15 mouse cellular contexts compared by ENCODE assay signal in the genomic region with DNA sequence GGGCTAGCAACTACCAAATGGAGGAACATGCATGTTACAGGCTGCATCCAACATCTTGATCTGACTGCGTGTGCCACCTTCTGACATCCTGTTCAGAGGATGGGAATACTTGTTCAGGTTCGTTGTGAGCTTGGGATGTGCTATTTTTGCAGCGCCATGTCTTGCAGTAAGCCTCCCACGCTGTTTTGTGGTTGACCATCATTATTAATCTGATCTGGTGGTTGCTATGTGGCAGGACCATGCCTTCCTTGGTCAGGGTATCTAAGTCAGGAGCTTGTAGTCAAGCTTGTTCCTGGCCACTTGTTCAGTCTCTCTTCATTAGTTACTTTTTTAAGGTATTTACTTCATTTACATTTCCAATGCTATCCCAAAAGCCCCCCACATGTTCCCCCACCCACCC. TPM values are rescaled to one million over a fixed set of nuclear protein-coding genes. Genes with fewer than 3 reads are reported as not detected.
DNase-seq lines count a peak whose midpoint lies in the region; ATAC-seq lines count a peak whose summit lies in the region.
"Had no signal": no experiment of that assay in that cellular context is flagged by ENCODE, and none has a peak within 500 bp of the region (broad histone marks: within the 10 kb centered on the region; RNA-seq: fewer than 3 reads in every experiment).

No protein-coding gene starts in this region.

- peak; percentile 57 for ATAC-seq in common myeloid progenitor, adult 5-6 weeks (replicated peaks; ENCODE audit: low read depth, poor library complexity, severe bottlenecking)
- ATAC-seq in megakaryocyte progenitor cell, adult 5-6 weeks (replicated peaks; ENCODE audit: poor library complexity) = 0 out of 2 replicates have a peak, but pooled peaks have one; percentile 16
- ATAC-seq: CD4-positive, CD25-positive, alpha-beta regulatory T cell, adult 4 months; intestine, embryonic 16.5 days had no signal

- intact Hi-C loops in heart, postnatal 14 days (cut with DNase I) = no loop called here

- peak; percentile 82 for DNase-seq in heart, adult 11 months
- DNase-seq in heart, postnatal 14 days = no peak
- DNase-seq in layer of hippocampus, adult 11-12 months (ENCODE audit: low spot score) = no peak
- DNase-seq in frontal cortex, postnatal 14 days (ENCODE audit: low spot score in 2 of 2) = no peak
- DNase-seq in cerebellum, adult 8-10 months = no peak
- DNase-seq: adrenal gland, adult 8-10 months; cerebellum, adult 11 months; cerebellum, adult 9-10 months; cerebellum, postnatal 25 days; forebrain, postnatal 0 days; gastrocnemius, postnatal 36 days had no signal

RNA-seq across cellular contexts. Expression of a gene that starts 24.7 kb away (rescaled TPM):
- 1 to 10 TPM; 8.4 to 9.9 TPM for total RNA-seq in heart, postnatal 14 days (2021)
- total RNA-seq in common myeloid progenitor, adult 5-6 weeks (2017) = not detected in 2 replicates
- total RNA-seq in megakaryocyte progenitor cell, adult 5-6 weeks (2015) = 0.05 and 0.10 TPM in 2 replicates
- 0.03 and 0.04 TPM in 2 replicates for total RNA-seq in megakaryocyte progenitor cell, adult 5-6 weeks (2017)
